Mouse (Mus musculus): ENCODE measurements around the gene Ptcd2. TPM values are rescaled to one million over a fixed set of nuclear protein-coding genes. Genes with fewer than 3 reads are reported as not detected.

The Ptcd2 gene
- polyA plus RNA-seq, 1 experiment from 2014 or later, result 52.9 TPM

DNA sequence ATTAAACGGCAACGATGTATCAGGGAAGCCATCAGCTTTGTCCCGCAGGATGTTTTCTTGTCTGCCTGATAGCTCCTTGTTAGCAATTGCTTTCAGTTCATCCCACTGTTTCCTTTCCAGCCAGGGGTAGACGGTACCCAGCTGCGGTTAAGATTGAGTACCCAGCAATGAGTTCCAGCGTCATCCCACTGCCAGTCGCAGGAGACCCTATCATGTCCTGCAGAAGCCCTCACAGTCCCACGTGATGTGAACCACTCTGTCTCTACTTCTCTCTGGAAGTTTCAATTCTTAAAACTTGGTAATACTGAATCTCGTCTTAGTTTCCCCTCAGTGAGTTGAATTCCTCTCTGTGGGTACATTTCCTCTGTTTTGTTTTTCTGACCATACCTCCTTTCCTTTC lies 56.7 kb downstream of the Ptcd2 start:
- Histone ChIP-seq H3K27ac (replicated peaks) (no peak overlapping the region), H3K27me3 (replicated peaks; ENCODE audit: low read depth, poor library complexity, severe bottlenecking) (no peaks in the 10 kb centered on the region), H3K36me3 (replicated peaks) (no peaks in the 10 kb centered on the region), H3K9me3 (no peaks in the 10 kb centered on the region), H3K4me1 (peaks cover 7% of the 10 kb centered on the region), H3K4me3 (no peak overlapping the region)
- no peak for DNase-seq (ENCODE audit: low spot score)
- WGBS, result 90% methylated on average over 9 of the region's 9 CpGs

DNA sequence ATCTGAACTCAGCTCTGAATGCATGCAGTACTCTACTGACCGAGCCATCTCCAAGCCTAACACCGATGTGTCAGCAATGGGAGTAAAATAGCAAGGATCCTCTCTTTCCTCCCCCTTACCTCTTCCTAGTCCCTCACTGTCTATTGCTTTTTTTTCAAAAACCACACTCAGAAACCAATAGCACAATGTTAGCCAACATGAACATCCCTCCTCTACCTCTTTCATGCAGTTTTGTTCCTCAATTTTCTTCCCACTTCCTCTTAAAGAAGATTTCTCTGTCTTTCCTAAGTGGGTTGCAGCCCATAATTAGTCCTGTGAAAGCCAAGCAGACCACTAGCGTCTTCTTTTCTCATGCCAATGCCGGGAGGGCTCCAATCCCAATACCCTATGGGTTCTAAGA lies 57.3 kb downstream of the Ptcd2 start:
- peaks cover 7% of the 10 kb centered on the region for H3K4me1 ChIP-seq
- H3K36me3 ChIP-seq (replicated peaks), result no peaks in the 10 kb centered on the region
- no peak overlapping the region for H3K4me3 ChIP-seq
- WGBS, result 91% methylated on average over 4 of the region's 4 CpGs
- no peaks in the 10 kb centered on the region for H3K27me3 ChIP-seq (replicated peaks; ENCODE audit: low read depth, poor library complexity, severe bottlenecking)
- no peak overlapping the region for H3K27ac ChIP-seq (replicated peaks)
- DNase-seq (ENCODE audit: low spot score), result no peak
- no peaks in the 10 kb centered on the region for H3K9me3 ChIP-seq

DNA sequence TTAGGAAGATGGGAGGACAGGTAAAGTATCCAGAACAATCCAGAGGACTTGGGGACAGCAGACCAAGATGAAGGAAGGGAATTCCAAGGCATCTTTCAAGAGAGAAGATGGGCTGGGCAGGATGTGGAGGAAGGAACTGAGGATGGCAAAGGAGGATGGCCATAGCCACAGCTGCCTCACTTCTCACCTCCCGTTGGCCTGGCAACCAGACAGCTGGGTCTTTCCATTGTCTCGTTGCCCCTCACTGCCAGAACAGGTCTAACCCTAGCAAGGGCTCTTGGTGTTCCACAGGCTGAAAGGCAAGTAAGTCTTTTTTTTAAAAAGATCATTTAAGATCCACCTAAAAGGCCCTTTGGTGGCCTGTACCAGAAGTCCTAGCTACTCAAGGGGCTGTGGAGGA lies 59.3 kb downstream of the Ptcd2 start:
- DNase-seq (ENCODE audit: low spot score), result no peak
- no peak overlapping the region for H3K27ac ChIP-seq (replicated peaks)
- no peak overlapping the region for H3K4me3 ChIP-seq

DNA sequence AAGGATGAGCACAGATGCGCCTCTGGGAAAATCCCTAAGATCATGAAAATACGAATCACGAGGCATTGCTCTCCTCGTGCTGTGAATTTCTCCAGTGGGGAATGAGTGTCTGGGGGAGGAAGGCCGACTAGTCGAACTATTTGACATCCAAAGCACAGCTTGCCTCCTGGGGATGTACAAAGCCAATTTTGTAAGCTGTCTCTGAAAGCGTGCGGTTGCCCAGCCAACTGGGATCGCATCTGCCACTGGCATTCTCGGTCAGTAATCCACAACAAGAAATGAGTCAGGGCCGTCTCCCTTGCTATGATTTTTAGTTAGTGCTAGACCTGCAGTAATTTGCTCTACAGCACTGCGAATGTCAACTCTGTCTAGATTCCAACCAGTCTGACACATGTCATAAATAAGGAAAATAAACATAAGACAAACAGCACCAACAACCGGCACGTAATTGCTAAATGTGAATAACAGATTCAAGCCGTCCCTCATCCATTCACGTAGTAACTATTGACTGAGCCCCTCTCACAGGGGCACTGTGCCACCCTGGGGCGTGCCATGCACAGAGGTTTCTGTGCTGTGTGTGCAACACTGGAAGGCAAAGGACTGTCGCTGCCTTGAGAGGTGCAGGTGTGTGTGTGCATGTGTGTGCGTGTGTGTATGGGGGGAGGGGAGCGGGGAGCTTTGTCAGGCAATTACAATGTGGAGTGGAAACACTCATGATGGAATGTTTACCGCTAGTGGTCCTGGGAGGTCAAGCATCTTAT lies 59.9 kb downstream of the Ptcd2 start:
- H3K36me3 ChIP-seq (replicated peaks), result no peaks in the 10 kb centered on the region
- H3K27me3 ChIP-seq (replicated peaks; ENCODE audit: low read depth, poor library complexity, severe bottlenecking), result no peaks in the 10 kb centered on the region
- H3K9me3 ChIP-seq, result no peaks in the 10 kb centered on the region
- WGBS, result 87% methylated on average over 21 of the region's 21 CpGs
- no peak overlapping the region for H3K27ac ChIP-seq (replicated peaks)
- H3K4me1 ChIP-seq, result peaks cover 7% of the 10 kb centered on the region
- DNase-seq (ENCODE audit: low spot score), result no peak
- H3K4me3 ChIP-seq, result no peak overlapping the region

More for the DNA sequence above, 59.3 kb downstream of the Ptcd2 start:
- 74% methylated on average over 2 of the region's 2 CpGs for WGBS
- Histone ChIP-seq H3K4me1 (peaks cover 7% of the 10 kb centered on the region), H3K36me3 (replicated peaks) (no peaks in the 10 kb centered on the region), H3K27me3 (replicated peaks; ENCODE audit: low read depth, poor library complexity, severe bottlenecking) (no peaks in the 10 kb centered on the region), H3K9me3 (no peaks in the 10 kb centered on the region)

DNA sequence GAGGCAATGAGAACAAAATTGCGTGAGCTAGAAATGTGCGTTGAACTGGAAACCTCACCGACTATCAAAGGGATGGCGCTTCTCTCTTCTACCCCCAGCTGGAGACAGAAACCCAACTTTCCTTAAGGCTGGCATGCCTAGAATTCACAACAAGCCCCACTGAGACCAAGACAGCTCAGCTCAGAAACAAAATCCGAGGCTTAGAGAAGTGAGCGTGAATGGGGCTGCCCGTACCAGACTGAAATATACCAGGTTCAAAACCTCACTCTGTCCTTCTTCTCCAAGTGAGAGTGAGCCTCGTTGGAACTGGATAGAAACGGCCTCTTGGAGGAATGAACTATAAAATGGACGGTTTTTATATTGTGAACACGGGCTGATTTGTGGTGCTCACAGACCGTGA lies 60.6 kb downstream of the Ptcd2 start:
- no peaks in the 10 kb centered on the region for H3K9me3 ChIP-seq
- H3K27ac ChIP-seq (replicated peaks), result no peak overlapping the region
- 92% methylated on average over 12 of the region's 12 CpGs for WGBS
- H3K4me3 ChIP-seq, result no peak overlapping the region
- no peaks in the 10 kb centered on the region for H3K36me3 ChIP-seq (replicated peaks)
- H3K4me1 ChIP-seq, result peaks cover 10% of the 10 kb centered on the region
- no peaks in the 10 kb centered on the region for H3K27me3 ChIP-seq (replicated peaks; ENCODE audit: low read depth, poor library complexity, severe bottlenecking)
- no peak for DNase-seq (ENCODE audit: low spot score)

DNA sequence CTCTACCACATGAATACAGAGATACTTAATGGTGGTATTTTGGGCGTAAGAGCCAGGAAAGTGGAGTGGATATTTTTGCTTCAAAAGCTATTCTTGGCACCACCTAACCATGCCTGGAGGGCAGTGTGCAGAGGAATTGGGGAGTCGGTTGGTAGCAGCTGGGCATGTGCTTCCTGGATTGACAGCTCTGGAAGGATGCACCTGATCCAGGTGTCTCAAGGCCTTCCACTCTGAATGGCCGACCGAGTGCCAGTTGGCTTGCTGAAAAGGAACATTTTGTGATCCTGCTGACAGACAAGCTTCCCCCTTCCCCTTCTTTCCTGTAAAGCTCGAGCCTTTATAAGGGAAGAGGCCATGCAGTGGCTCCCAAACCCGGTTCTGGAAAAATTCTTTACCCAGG lies 61.5 kb downstream of the Ptcd2 start:
- Histone ChIP-seq H3K27me3 (replicated peaks; ENCODE audit: low read depth, poor library complexity, severe bottlenecking) (no peaks in the 10 kb centered on the region), H3K36me3 (replicated peaks) (no peaks in the 10 kb centered on the region), H3K4me3 (no peak overlapping the region), H3K9me3 (no peaks in the 10 kb centered on the region), H3K27ac (replicated peaks) (no peak overlapping the region), H3K4me1 (peaks cover 10% of the 10 kb centered on the region)
- WGBS, result 85% methylated on average over 6 of the region's 6 CpGs
- DNase-seq (ENCODE audit: low spot score), result no peak

DNA sequence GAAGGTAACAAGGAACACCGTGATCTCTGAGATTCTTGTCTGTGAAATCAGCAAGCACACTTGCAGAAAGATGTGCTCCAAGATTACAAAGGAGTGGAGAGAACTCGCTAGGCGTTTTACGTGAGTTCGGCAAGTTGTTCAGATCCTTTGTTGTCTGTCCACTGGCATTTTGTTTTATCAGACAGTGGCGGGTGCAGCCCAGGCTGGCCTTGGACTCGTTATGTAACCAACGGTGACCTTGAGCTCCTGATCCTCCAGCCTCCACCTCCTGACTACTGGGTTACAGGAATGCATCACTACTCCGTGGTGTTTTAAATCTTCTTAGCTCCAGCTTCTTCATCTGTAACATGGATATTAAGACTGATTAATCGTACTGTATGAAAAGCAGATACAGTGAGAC lies 65.2 kb downstream of the Ptcd2 start:
- DNase-seq (ENCODE audit: low spot score), result no peak
- H3K36me3 ChIP-seq (replicated peaks), result no peaks in the 10 kb centered on the region
- H3K27me3 ChIP-seq (replicated peaks; ENCODE audit: low read depth, poor library complexity, severe bottlenecking), result no peaks in the 10 kb centered on the region
- no peaks in the 10 kb centered on the region for H3K9me3 ChIP-seq
- 0 out of 2 replicates have a peak, but pooled peaks cover 3% of the 10 kb centered on the region for H3K4me1 ChIP-seq
- no peak overlapping the region for H3K27ac ChIP-seq (replicated peaks)
- no peak overlapping the region for H3K4me3 ChIP-seq
- 82% methylated on average over 10 of the region's 10 CpGs for WGBS

DNA sequence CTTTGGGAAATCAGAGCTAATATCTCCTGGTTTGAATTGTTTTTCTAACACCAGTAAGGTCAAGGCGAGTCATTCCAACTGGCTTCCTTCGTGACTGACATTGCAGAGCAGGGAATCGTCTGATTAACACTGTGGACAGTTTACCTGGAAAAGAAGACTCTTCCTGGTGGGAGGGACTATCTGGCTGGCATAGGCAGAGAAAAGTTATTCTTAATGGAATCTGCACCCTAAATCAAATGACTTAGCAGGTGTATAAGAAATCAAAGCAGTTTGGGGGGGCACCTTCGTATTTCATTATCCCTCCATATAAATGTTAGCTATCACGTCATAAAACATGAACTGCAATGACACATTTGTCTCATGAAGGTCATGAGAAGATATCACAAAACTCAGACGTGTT lies 66.0 kb downstream of the Ptcd2 start:
- no peak for DNase-seq (ENCODE audit: low spot score)
- Histone ChIP-seq H3K27me3 (replicated peaks; ENCODE audit: low read depth, poor library complexity, severe bottlenecking) (no peaks in the 10 kb centered on the region), H3K4me3 (no peak overlapping the region), H3K4me1 (0 out of 2 replicates have a peak, but pooled peaks cover 3% of the 10 kb centered on the region), H3K9me3 (no peaks in the 10 kb centered on the region), H3K36me3 (replicated peaks) (no peaks in the 10 kb centered on the region), H3K27ac (replicated peaks) (no peak overlapping the region)
- WGBS, result 81% methylated on average over 6 of the region's 6 CpGs

DNA sequence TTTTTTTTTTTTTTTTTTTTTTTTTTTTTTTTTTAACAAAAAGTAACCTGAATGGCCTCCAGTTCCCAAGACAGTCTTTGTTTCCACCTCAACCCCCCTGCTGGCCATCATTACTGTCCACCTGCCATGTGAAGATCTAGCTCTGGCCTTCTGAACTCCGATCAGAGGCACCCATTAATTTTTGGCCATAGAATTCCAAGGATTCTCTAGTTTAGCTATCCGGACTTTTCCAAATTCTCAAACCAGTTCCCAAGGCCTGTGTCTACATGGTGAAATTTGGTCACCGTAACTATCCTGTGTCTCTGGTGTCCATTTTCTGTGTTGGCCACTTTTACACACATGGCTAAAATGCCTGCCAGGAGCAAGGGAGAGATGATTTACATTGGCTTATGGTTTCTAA lies 67.0 kb downstream of the Ptcd2 start:
- Histone ChIP-seq H3K27me3 (replicated peaks; ENCODE audit: low read depth, poor library complexity, severe bottlenecking) (no peaks in the 10 kb centered on the region), H3K4me3 (no peak overlapping the region), H3K36me3 (replicated peaks) (no peaks in the 10 kb centered on the region), H3K9me3 (peaks cover 3% of the 10 kb centered on the region; the same call in 1 of the 2 replicates), H3K4me1 (0 out of 2 replicates have a peak, but pooled peaks cover 3% of the 10 kb centered on the region), H3K27ac (replicated peaks) (no peak overlapping the region)
- no peak for DNase-seq (ENCODE audit: low spot score)
- WGBS, result 97% methylated on average over 3 of the region's 3 CpGs

DNA sequence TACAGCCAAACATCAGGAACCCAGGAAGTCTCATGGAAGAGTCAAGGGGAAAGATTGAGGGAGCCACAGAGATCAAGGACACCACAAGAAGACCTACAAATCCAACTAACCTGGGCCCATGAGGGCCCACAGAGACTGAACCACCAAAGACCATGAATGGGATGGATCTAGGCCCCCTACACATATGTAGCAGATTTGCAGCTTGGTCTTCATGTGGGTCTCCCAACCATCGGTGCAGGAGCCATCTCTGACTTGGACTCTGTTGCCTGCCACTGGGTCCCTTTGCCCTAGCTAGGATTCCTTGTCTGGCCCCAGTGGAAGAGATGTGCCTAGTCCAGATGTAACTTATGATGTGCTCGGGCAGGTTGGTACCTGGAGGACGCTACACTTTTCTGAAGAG lies 72.5 kb downstream of the Ptcd2 start:
- no peak overlapping the region for H3K4me3 ChIP-seq
- no peaks in the 10 kb centered on the region for H3K27me3 ChIP-seq (replicated peaks; ENCODE audit: low read depth, poor library complexity, severe bottlenecking)
- H3K4me1 ChIP-seq, result no peaks in the 10 kb centered on the region
- no peaks in the 10 kb centered on the region for H3K36me3 ChIP-seq (replicated peaks)
- DNase-seq (ENCODE audit: low spot score), result no peak
- H3K27ac ChIP-seq (replicated peaks), result no peak overlapping the region
- peaks cover 4% of the 10 kb centered on the region; the same call in 1 of the 2 replicates for H3K9me3 ChIP-seq
- WGBS, result 92% methylated on average over 3 of the region's 3 CpGs

Other genes starting within 250 kb of the Ptcd2 start
- 0.35 and 0.56 TPM in 2 replicates for gene Zfp366, start 159.9 kb downstream of the Ptcd2 start, polyA plus RNA-seq (2016; fragmentation: Nextera tagmentation; extraction: Ambion mirVana)
- 82.8 and 88.2 TPM in 2 replicates for gene Mrps27, start 81 bp upstream of the Ptcd2 start, polyA plus RNA-seq (2016; fragmentation: Nextera tagmentation; extraction: Ambion mirVana)
- gene Map1b, start 171.8 kb upstream of the Ptcd2 start, polyA plus RNA-seq (2016; fragmentation: Nextera tagmentation; extraction: Ambion mirVana), result 288 and 317 TPM in 2 replicates

Data from embryonic facial prominence, embryonic 10.5 days (tissue).